Mouse (Mus musculus) adrenal gland, adult 18-20 months (tissue): Measurements from ENCODE around the gene Deaf1. TPM values are rescaled to one million over a fixed set of nuclear protein-coding genes. Genes with fewer than 3 reads are reported as not detected.
A peak's percentile ranks its signal among the peaks of the same experiment; 100 is the strongest.

Experiments used
- DNase-seq, 2 experiments: peaks; one replicate each; pipeline ENCODE4 v3.0.0; 2021 to 2022; ENCODE audit warnings: low spot score in 2 of 2
- long read RNA-seq, 2 experiments: library from polyadenylated mRNA; stranded (forward); transcript quantifications; one replicate each; pipeline ENCODE4 v2.0.0; 2021
- total RNA-seq, 2 experiments: library from RNA; stranded (reverse); gene quantifications; 1 replicate in 1 of 2; 2 replicates in 1 of 2; pipeline ENCODE4 v1.2.3; 2021

Gene Deaf1
- total RNA-seq = 10 to 100 TPM; 21.9 to 30.3 TPM
- long read RNA-seq, experiment 1, transcript Deaf1-201 (12 exons, 2,135 nt) = major isoform, 13 of 23 reads
- long read RNA-seq, experiment 1, partial matches to known transcripts = 0 of 23 reads
- long read RNA-seq, experiment 1, other reads (novel, unspliced or antisense) = 10 of 23 reads
- long read RNA-seq, experiment 2, transcript Deaf1-201 (12 exons, 2,135 nt) = major isoform, 23 of 39 reads
- long read RNA-seq, experiment 2, partial matches to known transcripts = 5 of 39 reads
- long read RNA-seq, experiment 2, other reads (novel, unspliced or antisense) = 11 of 39 reads

GRCm38 (mm10) chr7:141327469-141328372 is at the start of gene Deaf1, which contains the start of gene Tmem80:
Gene Deaf1, minus strand, starts transcription at chr7:141327690.
Gene Tmem80, plus strand, starts transcription at chr7:141327739.
- peak; percentile 97 to 98 for DNase-seq

GRCm38 (mm10) chr7:141374399-141374798 is 46.9 kb upstream of the Deaf1 start:
- DNase-seq = no peak

- no peak for DNase-seq
Measured at GRCm38 (mm10) chr7:141373611-141374010, 46.1 kb upstream of the Deaf1 start.

GRCm38 (mm10) chr7:141371942-141372595 is 44.6 kb upstream of the Deaf1 start:
- no peak for DNase-seq

- DNase-seq = no peak
Measured at GRCm38 (mm10) chr7:141369918-141370317, 42.4 kb upstream of the Deaf1 start.

- no peak for DNase-seq
Measured at GRCm38 (mm10) chr7:141367358-141367757, 39.9 kb upstream of the Deaf1 start.

- DNase-seq = no peak
Measured at GRCm38 (mm10) chr7:141365049-141365445, 37.6 kb upstream of the Deaf1 start.

- no peak for DNase-seq
Measured at GRCm38 (mm10) chr7:141364349-141365048, 37.0 kb upstream of the Deaf1 start.

GRCm38 (mm10) chr7:141363752-141364125 is 36.2 kb upstream of the Deaf1 start:
- no peak for DNase-seq

- peak; percentile 66 to 67 for DNase-seq
Measured at GRCm38 (mm10) chr7:141363106-141363751, 35.7 kb upstream of the Deaf1 start.

- no peak for DNase-seq
Measured at GRCm38 (mm10) chr7:141361510-141361909, 34.0 kb upstream of the Deaf1 start.

GRCm38 (mm10) chr7:141356971-141357370 is 29.5 kb upstream of the Deaf1 start:
- DNase-seq = no peak

GRCm38 (mm10) chr7:141355626-141356326 is 28.3 kb upstream of the Deaf1 start:
- DNase-seq = no peak

GRCm38 (mm10) chr7:141355051-141355450 is 27.6 kb upstream of the Deaf1 start:
- DNase-seq = no peak

GRCm38 (mm10) chr7:141351061-141351460 is 23.6 kb upstream of the Deaf1 start:
- no peak for DNase-seq

GRCm38 (mm10) chr7:141344787-141345186 is 17.3 kb upstream of the Deaf1 start:
- no peak for DNase-seq

GRCm38 (mm10) chr7:141343696-141344095 is 16.2 kb upstream of the Deaf1 start:
- DNase-seq = no peak

GRCm38 (mm10) chr7:141343230-141343629 is 15.7 kb upstream of the Deaf1 start:
- DNase-seq = no peak

- no peak for DNase-seq
Measured at GRCm38 (mm10) chr7:141341689-141342226, 14.3 kb upstream of the Deaf1 start.

- DNase-seq = no peak
Measured at GRCm38 (mm10) chr7:141340476-141340875, 13.0 kb upstream of the Deaf1 start.
